Mouse (Mus musculus) G1E (cell line): ENCODE results near the gene Utp15. TPM values are rescaled to one million over a fixed set of nuclear protein-coding genes. Genes with fewer than 3 reads are reported as not detected.

Source experiments
- ATAC-seq: 2 replicates; pipeline ENCODE4 v1.8.0; 2016; ENCODE audit warnings: mild to moderate bottlenecking; ENCODE audit not compliant: insufficient number of reproducible peaks, poor library complexity, low FRiP score, severe bottlenecking; ENCODE audit errors: extremely low read depth
- DNase-seq: peaks from one replicate; pipeline ENCODE4 v3.0.0; 2012; ENCODE audit warnings: low spot score
- H3K27me3 ChIP-seq: 2 replicates; pipeline ENCODE4 v1.6.1; 2012; ENCODE audit warnings: mild to moderate bottlenecking, low read length, inconsistent platforms; ENCODE audit not compliant: insufficient read depth
- H3K36me3 ChIP-seq: replicated peaks from 2 replicates; pipeline ENCODE3; 2012; ENCODE audit warnings: mild to moderate bottlenecking, inconsistent platforms
- H3K4me1 ChIP-seq: 2 replicates; pipeline ENCODE4 v1.6.1; 2012; ENCODE audit warnings: low read depth, low read length, inconsistent platforms, mixed read lengths; ENCODE audit not compliant: insufficient read depth
- H3K4me3 ChIP-seq: 2 replicates; pipeline ENCODE4 v1.5.1; 2012; ENCODE audit warnings: low read depth, mild to moderate bottlenecking, inconsistent platforms, low read length, moderate library complexity, mixed read lengths
- H3K9me3 ChIP-seq: replicated peaks from 2 replicates; pipeline ENCODE4 v1.6.1; 2012; ENCODE audit warnings: inconsistent platforms
- CTCF ChIP-seq: IDR thresholded peaks from 2 replicates; pipeline ENCODE4 v1.5.1; 2012; ENCODE audit warnings: low read depth, low read length, inconsistent platforms, mixed read lengths
- GATA1 ChIP-seq: IDR thresholded peaks from 2 replicates; pipeline ENCODE4 v1.6.1; 2012; ENCODE audit warnings: borderline replicate concordance, low read length, inconsistent platforms, mixed read lengths
- GATA2 ChIP-seq: IDR thresholded peaks from 2 replicates; pipeline ENCODE4 v1.6.1; 2012; ENCODE audit warnings: low read depth, low read length, inconsistent platforms, borderline replicate concordance
- POLR2AphosphoS5 ChIP-seq: IDR thresholded peaks from 2 replicates; pipeline ENCODE4 v1.6.1; 2012; ENCODE audit warnings: low read depth, low read length, inconsistent platforms; ENCODE audit not compliant: insufficient replicate concordance
- TAL1 ChIP-seq: conservative IDR thresholded peaks from 2 replicates; pipeline ENCODE4 v1.6.1; 2012; ENCODE audit warnings: low read depth, low read length, inconsistent platforms, mixed read lengths
- polyA plus RNA-seq: library from polyadenylated mRNA; stranded (reverse); fragments of >175 nt; gene quantifications from 2 replicates; pipeline ENCODE4 v1.2.3, GENCODE M21; 2012
- total RNA-seq, 2 experiments: library from RNA; stranded (forward) in 1 of 2; stranded (reverse) in 1 of 2; fragments of 200-1000 nt in 1 of 2; fragments of >200 nt in 1 of 2; fragmentation: Nextera tagmentation in 1 of 2; gene quantifications; 2 replicates each; pipeline ENCODE4 v1.2.3; 2014 to 2017

Gene Utp15
- total RNA-seq (2014; fragmentation: Nextera tagmentation) = 49.2 and 51.6 TPM in 2 replicates
- 73.7 and 81.2 TPM in 2 replicates for total RNA-seq (2017)
- polyA plus RNA-seq = 21.3 and 22.4 TPM in 2 replicates

DNA sequence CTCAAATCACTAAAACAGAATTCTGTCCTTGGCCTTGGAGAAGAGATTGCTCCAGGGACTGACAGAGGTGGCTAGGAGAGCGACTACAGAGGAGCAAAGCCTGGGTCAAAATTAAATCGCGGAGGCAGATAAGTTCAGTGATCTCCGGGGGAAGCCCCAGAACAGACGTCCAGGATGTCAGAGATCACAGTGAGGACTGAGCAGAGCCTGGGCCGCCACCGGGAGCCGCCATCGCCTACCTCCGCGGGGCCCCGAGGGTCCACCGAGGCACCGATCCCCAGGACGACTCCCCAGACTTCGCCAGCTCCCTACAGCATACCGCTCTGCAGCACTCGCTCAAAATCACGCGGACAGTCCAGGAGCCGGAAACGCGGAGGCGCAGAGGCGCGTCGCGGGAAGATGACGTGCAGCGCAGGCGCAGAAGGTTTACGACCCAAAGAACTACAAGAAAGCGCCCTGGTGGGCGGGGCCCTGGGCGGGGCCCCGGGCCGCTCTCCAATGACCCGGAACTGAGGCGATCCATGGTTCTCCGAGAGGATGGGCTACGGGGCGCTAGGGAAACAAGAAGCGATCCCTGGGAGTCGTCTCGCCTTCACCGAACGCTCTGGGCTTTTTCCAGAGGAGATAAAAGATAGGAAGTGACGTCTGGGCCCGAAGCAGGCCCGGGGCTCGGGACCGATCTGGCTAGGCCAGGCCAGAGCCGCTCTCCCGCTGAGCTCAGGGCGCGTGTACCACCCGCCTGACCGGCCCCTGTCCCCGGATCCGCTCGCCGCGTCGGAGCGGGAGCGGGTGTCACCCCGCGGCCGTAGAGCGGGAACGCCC lies at the start of gene Utp15, which contains the start of gene Ankra2:
Gene Utp15 (minus strand): TSS at position 406 of the 822 bp plus-strand sequence.
Gene Ankra2 (plus strand): TSS at position 439 of the 822 bp plus-strand sequence.
- ATAC-seq = peak; percentile 77
- no peaks in the 10 kb centered on the region for H3K9me3 ChIP-seq
- TF ChIP-seq GATA2 (no peak), CTCF (no peak), GATA1 (no peak), TAL1 (no peak), POLR2AphosphoS5 (no peak)

DNA sequence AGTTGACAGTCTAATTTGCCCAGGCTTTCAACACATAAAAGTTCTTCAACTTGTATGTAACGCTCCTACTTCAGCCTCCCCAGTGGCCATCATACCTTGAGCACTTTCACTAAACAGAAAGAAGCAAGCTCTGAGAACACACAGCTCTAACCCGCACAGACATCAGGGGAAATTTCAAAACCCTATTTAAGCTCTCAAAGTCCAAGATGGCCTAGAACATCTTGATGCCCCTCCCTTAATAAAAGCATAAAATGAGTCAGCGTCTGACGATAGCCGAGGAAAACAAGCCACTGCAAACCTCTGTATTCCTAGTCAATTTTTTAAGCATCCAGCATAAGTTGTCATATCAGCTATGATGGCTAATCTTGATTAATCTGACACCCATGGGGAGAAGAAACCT lies 48.8 kb upstream of the Utp15 start:
- Histone ChIP-seq H3K27me3 (no peaks in the 10 kb centered on the region), H3K9me3 (no peaks in the 10 kb centered on the region), H3K4me1 (peaks cover 46% of the 10 kb centered on the region), H3K36me3 (peaks cover 79% of the 10 kb centered on the region), H3K4me3 (no peak overlapping the region)
- DNase-seq = no peak
- ATAC-seq = no peak
- TF ChIP-seq GATA2 (no peak), TAL1 (no peak), CTCF (no peak), GATA1 (no peak), POLR2AphosphoS5 (no peak)

More for the DNA sequence above, at the start of gene Utp15, which contains the start of gene Ankra2:
- H3K27me3 ChIP-seq = no peaks in the 10 kb centered on the region
- peak within 1 kb of the TSS; percentile 94 for H3K4me3 ChIP-seq
- peak; percentile 92 for DNase-seq
- H3K4me1 ChIP-seq = peaks cover 25% of the 10 kb centered on the region
- H3K36me3 ChIP-seq = peaks cover 53% of the 10 kb centered on the region

- DNase-seq (no peak), ATAC-seq (no peak)
- TF ChIP-seq TAL1 (no peak), CTCF (no peak), POLR2AphosphoS5 (no peak), GATA2 (no peak), GATA1 (no peak)
- Histone ChIP-seq H3K9me3 (no peaks in the 10 kb centered on the region), H3K4me1 (peaks cover 32% of the 10 kb centered on the region), H3K4me3 (no peak overlapping the region), H3K36me3 (peaks cover 65% of the 10 kb centered on the region), H3K27me3 (peaks cover 4% of the 10 kb centered on the region; the same call in 1 of the 2 replicates)
Measured at GRCm38 (mm10) chr13:98308724-98309123, 45.9 kb upstream of the Utp15 start.

DNA sequence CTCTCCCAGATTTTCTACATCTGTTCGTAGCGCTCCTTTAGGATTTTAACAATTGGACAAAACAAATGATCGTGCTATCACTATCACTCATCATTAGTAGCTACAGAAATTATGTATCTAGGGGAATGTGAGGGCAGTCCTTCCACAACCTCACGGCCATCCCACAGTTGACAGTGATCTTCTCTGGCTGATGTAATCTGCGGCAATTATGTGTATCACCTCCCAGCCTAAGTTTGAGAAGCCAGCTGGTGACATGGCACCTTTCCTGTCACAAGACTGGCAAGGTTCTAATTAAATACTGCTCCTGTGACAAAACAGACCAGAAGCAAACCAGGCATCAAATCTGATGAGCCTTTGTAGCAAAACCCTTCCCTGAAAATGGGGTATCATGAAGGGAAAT lies 45.2 kb upstream of the Utp15 start:
- no peak for TF ChIP-seq CTCF
- TF ChIP-seq GATA1 = no peak
- TF ChIP-seq POLR2AphosphoS5 = no peak
- no peak for ATAC-seq
- peaks cover 26% of the 10 kb centered on the region for H3K4me1 ChIP-seq
- H3K27me3 ChIP-seq = peaks cover 5% of the 10 kb centered on the region; the same call in 1 of the 2 replicates
- no peaks in the 10 kb centered on the region for H3K9me3 ChIP-seq
- DNase-seq = no peak
- no peak overlapping the region for H3K4me3 ChIP-seq
- H3K36me3 ChIP-seq = peaks cover 58% of the 10 kb centered on the region

DNA sequence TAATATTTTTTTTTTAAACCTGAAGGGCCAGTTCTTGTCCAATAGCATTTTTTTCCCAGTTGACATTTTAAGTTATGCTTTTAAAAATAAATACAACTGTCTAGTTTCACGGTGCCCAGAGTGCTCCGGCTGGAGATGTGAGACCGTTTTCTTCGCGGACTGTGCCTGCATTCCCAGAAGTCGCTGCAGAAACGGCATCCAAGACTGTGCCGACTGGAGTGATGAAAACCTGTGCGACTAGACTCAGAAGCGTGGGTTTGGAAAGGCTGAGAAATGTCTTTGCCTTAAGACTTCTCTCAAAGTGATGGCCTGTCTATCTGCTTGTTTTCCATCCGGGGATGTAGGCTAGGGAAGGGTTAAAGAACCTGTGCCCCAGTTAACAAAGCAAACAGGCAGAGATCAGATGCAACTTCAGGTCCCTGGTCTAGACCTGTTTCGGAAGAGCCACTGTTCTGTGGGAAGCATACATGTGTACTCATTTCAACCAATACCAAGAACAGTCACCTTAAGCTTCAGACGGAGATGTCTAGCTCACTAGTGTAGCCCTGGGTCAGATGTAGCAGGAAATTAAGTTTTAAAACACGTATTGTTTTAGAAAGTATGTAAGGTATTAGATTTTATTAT lies 44.1 kb upstream of the Utp15 start:
- Histone ChIP-seq H3K9me3 (no peaks in the 10 kb centered on the region), H3K4me3 (no peak overlapping the region), H3K36me3 (peaks cover 47% of the 10 kb centered on the region), H3K4me1 (peaks cover 17% of the 10 kb centered on the region), H3K27me3 (peaks cover 5% of the 10 kb centered on the region; the same call in 1 of the 2 replicates)
- TF ChIP-seq GATA2 (no peak), CTCF (no peak), TAL1 (no peak)
- DNase-seq = no peak
- no peak for ATAC-seq

DNA sequence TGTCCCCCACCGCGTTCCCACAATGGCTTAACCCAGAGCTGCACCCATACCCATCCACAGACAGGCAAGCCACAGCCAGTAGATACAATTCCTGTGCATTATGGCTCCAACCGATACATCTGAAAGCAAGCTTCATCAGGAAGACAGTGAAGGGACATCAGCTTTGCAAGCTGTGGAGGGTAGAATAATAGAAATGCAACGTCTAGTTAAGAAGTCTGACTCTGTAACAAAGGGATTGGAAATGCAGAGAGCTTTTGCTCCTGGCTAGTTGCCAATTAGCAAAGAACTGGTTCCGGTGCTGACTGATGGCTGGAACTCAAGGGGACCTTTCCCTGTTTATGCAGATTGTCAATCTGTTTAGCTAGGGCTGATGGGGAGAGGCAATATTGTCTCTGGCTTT lies 43.6 kb upstream of the Utp15 start:
- Histone ChIP-seq H3K27me3 (peaks cover 8% of the 10 kb centered on the region; the same call in 1 of the 2 replicates), H3K4me3 (no peak overlapping the region), H3K9me3 (no peaks in the 10 kb centered on the region), H3K4me1 (peaks cover 11% of the 10 kb centered on the region; the same call in 1 of the 2 replicates), H3K36me3 (peaks cover 41% of the 10 kb centered on the region)
- ATAC-seq (no peak), DNase-seq (no peak)
- TF ChIP-seq GATA2 (no peak), CTCF (no peak), GATA1 (no peak), TAL1 (no peak), POLR2AphosphoS5 (no peak)
